Mouse (Mus musculus) hindlimb bud, embryonic 11.5 days (tissue): Measurements from ENCODE around the gene Gm867.

Experiments used
- DNase-seq: peaks from one replicate; pipeline ENCODE4 v3.0.0-alpha.2; 2012; ENCODE audit warnings: low read depth, low spot score; ENCODE audit errors: extremely low spot score

The Gm867 gene

GRCm38 (mm10) chr10:75936909-75937667, 3.4 kb downstream of the Gm867 start:
- no peak for DNase-seq

- no peak for DNase-seq
Measured at GRCm38 (mm10) chr10:75935680-75936541, 4.6 kb downstream of the Gm867 start, which contains the start of gene Mmp11. Mmp11 (minus strand) TSS chr10:75936496.

GRCm38 (mm10) chr10:75934991-75935390, 5.5 kb downstream of the Gm867 start:
- no peak for DNase-seq

GRCm38 (mm10) chr10:75932891-75933290, 7.6 kb downstream of the Gm867 start, which contains the start of gene Chchd10:
Chchd10 (plus strand) TSS chr10:75933130.
- no peak for DNase-seq

GRCm38 (mm10) chr10:75932081-75932678, 8.3 kb downstream of the Gm867 start:
- DNase-seq, result no peak

GRCm38 (mm10) chr10:75931311-75931710, 9.2 kb downstream of the Gm867 start:
- DNase-seq, result no peak

- DNase-seq, result no peak
Measured at GRCm38 (mm10) chr10:75930304-75930703, 10.2 kb downstream of the Gm867 start.

- no peak for DNase-seq
Measured at GRCm38 (mm10) chr10:75926396-75926795, 14.1 kb downstream of the Gm867 start.

GRCm38 (mm10) chr10:75924324-75924723, 16.1 kb downstream of the Gm867 start:
- DNase-seq, result no peak

- no peak for DNase-seq
Measured at GRCm38 (mm10) chr10:75921726-75922560, 18.5 kb downstream of the Gm867 start.

GRCm38 (mm10) chr10:75921026-75921725, 19.3 kb downstream of the Gm867 start, which contains the start of gene Smarcb1:
Smarcb1 (minus strand) TSS chr10:75921617.
- no peak for DNase-seq

GRCm38 (mm10) chr10:75919026-75919425, 21.4 kb downstream of the Gm867 start:
- no peak for DNase-seq

GRCm38 (mm10) chr10:75916840-75917239, 23.6 kb downstream of the Gm867 start:
- no peak for DNase-seq

- no peak for DNase-seq
Measured at GRCm38 (mm10) chr10:75915557-75915956, 24.9 kb downstream of the Gm867 start.

GRCm38 (mm10) chr10:75913013-75913589, 27.4 kb downstream of the Gm867 start:
- DNase-seq, result no peak

- no peak for DNase-seq
Measured at GRCm38 (mm10) chr10:75910698-75911097, 29.8 kb downstream of the Gm867 start.

- DNase-seq, result no peak
Measured at GRCm38 (mm10) chr10:75906882-75907281, 33.6 kb downstream of the Gm867 start.

GRCm38 (mm10) chr10:75904391-75904790, 36.1 kb downstream of the Gm867 start:
- no peak for DNase-seq

GRCm38 (mm10) chr10:75898846-75899245, 41.6 kb downstream of the Gm867 start:
- no peak for DNase-seq
